Mouse (Mus musculus) heart, embryonic 13.5 days (tissue): ENCODE measurements around the gene Crtac1. TPM values are rescaled to one million over a fixed set of nuclear protein-coding genes. Genes with fewer than 3 reads are reported as not detected.

Experiments used
- microRNA-seq: library from miRNA; unstranded; fragments of <30 nt; microRNA quantifications from one replicate; pipeline ENCODE4, GENCODE M21; 2016
- polyA plus RNA-seq: library from polyadenylated mRNA; unstranded; fragments of >200 nt; fragmentation: Nextera tagmentation; extraction: Ambion mirVana; gene quantifications from 2 replicates; pipeline ENCODE4 v1.2.1, GENCODE M21; 2015

The Crtac1 gene
- polyA plus RNA-seq, 1 experiment from 2014 or later = 0.75 TPM

Small RNA genes lying within 50 kb of the gene (microRNA-seq; reads per million reads assigned to microRNA genes)
- gene Gm26339 (not detected), gene Mir3085 (not detected)

Other genes starting within 250 kb of the Crtac1 start
- gene Sfrp5, start 229.5 kb downstream of the Crtac1 start, polyA plus RNA-seq = 4.4 and 5.4 TPM in 2 replicates
- 0.22 and 0.25 TPM in 2 replicates for gene Golga7b, start 184.2 kb downstream of the Crtac1 start, polyA plus RNA-seq
- 9.5 and 10.9 TPM in 2 replicates for gene R3hcc1l, start 87.0 kb upstream of the Crtac1 start, polyA plus RNA-seq
- gene Loxl4, start 181.0 kb upstream of the Crtac1 start, polyA plus RNA-seq = 0.12 and 0.27 TPM in 2 replicates